Mouse (Mus musculus) cortical plate, adult 2 months (tissue): ENCODE data around the gene Sdhaf1. TPM values are rescaled to one million over a fixed set of nuclear protein-coding genes. Genes with fewer than 3 reads are reported as not detected.
A peak's percentile ranks its signal among the peaks of the same experiment; 100 is the strongest.

Source experiments
- H3K27ac ChIP-seq: fragments of 200-500 bp; 2 replicates; pipeline ENCODE4 v1.5.1; 2012; ENCODE audit warnings: low read length, control low read depth, inconsistent platforms; ENCODE audit not compliant: insufficient read depth
- H3K4me1 ChIP-seq: fragments of 200-500 bp; 2 replicates; pipeline ENCODE4 v1.6.1; 2011; ENCODE audit warnings: low read length; ENCODE audit not compliant: control insufficient read depth, insufficient read depth
- H3K4me3 ChIP-seq: fragments of 200-500 bp; 2 replicates; pipeline ENCODE4 v1.5.1; 2011; ENCODE audit warnings: mild to moderate bottlenecking, low read length, control low read depth; ENCODE audit not compliant: insufficient read depth
- CTCF ChIP-seq: fragments of 200-500 bp; IDR thresholded peaks from 2 replicates; pipeline ENCODE4 v1.5.1; 2011; ENCODE audit warnings: mild to moderate bottlenecking, control low read depth, low read length; ENCODE audit not compliant: insufficient read depth; ENCODE audit errors: extremely low read depth
- POLR2A ChIP-seq: fragments of 200-500 bp; IDR thresholded peaks from 2 replicates; pipeline ENCODE4 v1.6.1; 2011; ENCODE audit warnings: mild to moderate bottlenecking, low read length, control low read depth; ENCODE audit not compliant: insufficient read depth; ENCODE audit errors: extremely low read depth
- polyA plus RNA-seq: library from polyadenylated mRNA; depleted of rRNA; stranded (reverse); fragments of >200 nt; gene quantifications from 2 replicates; pipeline ENCODE4 v1.2.3, GENCODE M21; 2012; rRNA removed

Sdhaf1 gene
- 16.9 and 17.4 TPM in 2 replicates for polyA plus RNA-seq

GRCm38 (mm10) chr7:30323795-30324194, at the start of gene Sdhaf1:
Gene Sdhaf1, minus strand, starts transcription at chr7:30323895.
- TF ChIP-seq CTCF (no peak), POLR2A (no peak)
- H3K4me1 ChIP-seq = peaks cover 1% of the 10 kb centered on the region
- peak within 1 kb of the TSS; percentile 48; the same call in 1 of the 2 replicates for H3K4me3 ChIP-seq
- H3K27ac ChIP-seq = peak within 1 kb of the TSS; percentile 18; the same call in 1 of the 2 replicates

GRCm38 (mm10) chr7:30367466-30367865, 43.8 kb upstream of the Sdhaf1 start:
- TF ChIP-seq CTCF (no peak), POLR2A (no peak)
- H3K27ac ChIP-seq = no peak overlapping the region
- no peak overlapping the region for H3K4me3 ChIP-seq
- H3K4me1 ChIP-seq = peaks cover 5% of the 10 kb centered on the region; the same call in 1 of the 2 replicates

- no peak for TF ChIP-seq POLR2A
- TF ChIP-seq CTCF = no peak
- peaks cover 11% of the 10 kb centered on the region for H3K4me1 ChIP-seq
- peak overlapping the region; percentile 76 for H3K4me3 ChIP-seq
- H3K27ac ChIP-seq = peak overlapping the region; percentile 67; the same call in 1 of the 2 replicates
These were observed 39.6 kb upstream of the Sdhaf1 start for GRCm38 (mm10) chr7:30363344-30363738.

GRCm38 (mm10) chr7:30362652-30363343, 39.1 kb upstream of the Sdhaf1 start, which contains the start of gene Lrfn3:
Gene Lrfn3, minus strand, starts transcription at chr7:30362772.
- peaks cover 11% of the 10 kb centered on the region for H3K4me1 ChIP-seq
- H3K4me3 ChIP-seq = peak within 1 kb of the TSS; percentile 76
- H3K27ac ChIP-seq = peak within 1 kb of the TSS; percentile 67; the same call in 1 of the 2 replicates
- TF ChIP-seq CTCF (no peak), POLR2A (no peak)

- Histone ChIP-seq H3K27ac (no peak overlapping the region), H3K4me1 (peaks cover 11% of the 10 kb centered on the region), H3K4me3 (no peak overlapping the region; the same call in 1 of the 2 replicates)
- TF ChIP-seq POLR2A (no peak), CTCF (no peak)
These were observed 36.3 kb upstream of the Sdhaf1 start for GRCm38 (mm10) chr7:30360028-30360427.

- H3K27ac ChIP-seq = no peak overlapping the region
- peaks cover 11% of the 10 kb centered on the region for H3K4me1 ChIP-seq
- TF ChIP-seq CTCF (no peak), POLR2A (no peak)
- H3K4me3 ChIP-seq = no peak overlapping the region
These were observed 35.7 kb upstream of the Sdhaf1 start for GRCm38 (mm10) chr7:30359276-30359865.

GRCm38 (mm10) chr7:30358378-30359186, 34.9 kb upstream of the Sdhaf1 start:
- H3K4me1 ChIP-seq = peaks cover 10% of the 10 kb centered on the region
- TF ChIP-seq POLR2A (no peak), CTCF (no peak)
- H3K4me3 ChIP-seq = no peak overlapping the region
- no peak overlapping the region for H3K27ac ChIP-seq

- no peaks in the 10 kb centered on the region for H3K4me1 ChIP-seq
- H3K4me3 ChIP-seq = no peak overlapping the region
- TF ChIP-seq POLR2A (no peak), CTCF (no peak)
- H3K27ac ChIP-seq = no peak overlapping the region
These were observed 30.4 kb upstream of the Sdhaf1 start for GRCm38 (mm10) chr7:30354059-30354458.

- Histone ChIP-seq H3K4me1 (peaks cover 4% of the 10 kb centered on the region; the same call in 1 of the 2 replicates), H3K4me3 (no peak overlapping the region), H3K27ac (no peak overlapping the region)
- TF ChIP-seq CTCF (peak; percentile 81), POLR2A (no peak)
These were observed 29.7 kb upstream of the Sdhaf1 start for GRCm38 (mm10) chr7:30353279-30353822.
